Mouse (Mus musculus) MEL (cell line): ENCODE measurements around the gene Il11ra1. TPM values are rescaled to one million over a fixed set of nuclear protein-coding genes. Genes with fewer than 3 reads are reported as not detected.
A peak's percentile ranks its signal among the peaks of the same experiment; 100 is the strongest.

ENCODE experiments used
- DNase-seq: peaks from one replicate; pipeline ENCODE4 v3.0.0; 2011; ENCODE audit warnings: low read depth, low spot score
- H3K27ac ChIP-seq: 2 replicates; pipeline ENCODE4 v1.5.1; 2012; ENCODE audit warnings: low read depth, mild to moderate bottlenecking, control low read depth, low read length, moderate library complexity; ENCODE audit not compliant: control insufficient read depth
- H3K27me3 ChIP-seq, 2 experiments: fragments of 150-350 bp in 1 of 2; sonication (generic) in 1 of 2; 2 replicates each; pipeline ENCODE4 v1.6.1; 2012; ENCODE audit warnings: low read length in 2 of 2, mild to moderate bottlenecking in 2 of 2, improper control_type of control experiment in 1 of 2, moderate library complexity in 1 of 2; ENCODE audit not compliant: insufficient read depth in 2 of 2, control insufficient read depth in 1 of 2
- H3K36me3 ChIP-seq, 2 experiments: 2 replicates each; pipeline ENCODE4 v1.6.1; 2012 to 2014; ENCODE audit warnings: low read length in 2 of 2, improper control_type of control experiment in 1 of 2, inconsistent platforms in 1 of 2, mild to moderate bottlenecking in 1 of 2; ENCODE audit not compliant: insufficient read depth in 2 of 2, control insufficient read depth in 1 of 2
- H3K4me1 ChIP-seq, 2 experiments: fragments of 150-350 bp in 1 of 2; sonication (generic) in 1 of 2; 2 replicates each; pipeline ENCODE4 v1.6.1; 2012; ENCODE audit warnings: low read length in 2 of 2, improper control_type of control experiment in 1 of 2, mild to moderate bottlenecking in 1 of 2; ENCODE audit not compliant: insufficient read depth in 2 of 2, control insufficient read depth in 1 of 2
- H3K4me3 ChIP-seq, 2 experiments: fragments of 150-350 bp in 1 of 2; sonication (generic) in 1 of 2; 2 replicates each; pipeline ENCODE4 v1.5.1; 2012; ENCODE audit warnings: low read depth in 2 of 2, low read length in 2 of 2, mild to moderate bottlenecking in 2 of 2, moderate library complexity in 2 of 2, control low read depth in 1 of 2, improper control_type of control experiment in 1 of 2; ENCODE audit not compliant: control insufficient read depth in 1 of 2, insufficient read depth in 1 of 2
- H3K79me2 ChIP-seq: 2 replicates; pipeline ENCODE4 v1.6.1; 2012; ENCODE audit warnings: mild to moderate bottlenecking, low read length, moderate library complexity; ENCODE audit not compliant: control insufficient read depth, poor library complexity, insufficient read depth
- H3K9ac ChIP-seq: 2 replicates; pipeline ENCODE4 v1.6.1; 2012; ENCODE audit warnings: low read depth, mild to moderate bottlenecking, control low read depth, low read length, moderate library complexity; ENCODE audit not compliant: control insufficient read depth, poor library complexity, severe bottlenecking
- H3K9me3 ChIP-seq: fragments of 150-350 bp; sonication (generic); replicated peaks from 2 replicates; pipeline ENCODE4 v1.6.1; 2012; ENCODE audit warnings: mild to moderate bottlenecking, low read length, improper control_type of control experiment, moderate library complexity; ENCODE audit not compliant: insufficient read depth
- BHLHE40 ChIP-seq: IDR thresholded peaks from 2 replicates; pipeline ENCODE4 v1.6.1; 2012; ENCODE audit warnings: low read depth, mild to moderate bottlenecking, inconsistent platforms, low read length, improper control_type of control experiment, borderline replicate concordance
- CHD1 ChIP-seq: IDR thresholded peaks from 2 replicates; pipeline ENCODE4 v1.6.1; 2012; ENCODE audit warnings: low read depth, mild to moderate bottlenecking, inconsistent platforms, low read length, improper control_type of control experiment
- CHD2 ChIP-seq: IDR thresholded peaks from 2 replicates; pipeline ENCODE4 v1.6.1; 2011; ENCODE audit warnings: low read length, improper control_type of control experiment
- CTCF ChIP-seq, 3 experiments: IDR thresholded peaks in 2 of 3; conservative IDR thresholded peaks in 1 of 3; 2 replicates each; pipeline ENCODE4 v1.5.1; 2011 to 2012; ENCODE audit warnings: low read length in 3 of 3, low read depth in 2 of 3, mild to moderate bottlenecking in 2 of 3, improper control_type of control experiment in 1 of 3, inconsistent platforms in 1 of 3, mixed read lengths in 1 of 3, moderate library complexity in 1 of 3; ENCODE audit not compliant: control insufficient read depth in 1 of 3, insufficient read depth in 1 of 3, poor library complexity in 1 of 3, severe bottlenecking in 1 of 3
- E2F4 ChIP-seq: IDR thresholded peaks from 2 replicates; pipeline ENCODE4 v1.6.1; 2011; ENCODE audit warnings: low read depth, low read length, improper control_type of control experiment, borderline replicate concordance
- ELF1 ChIP-seq: IDR thresholded peaks from 2 replicates; pipeline ENCODE4 v1.6.1; 2014; ENCODE audit warnings: low read depth, mild to moderate bottlenecking, inconsistent platforms, low read length, improper control_type of control experiment, moderate library complexity
- EP300 ChIP-seq, 2 experiments: IDR thresholded peaks; 2 replicates each; pipeline ENCODE4 v1.6.1; 2011; ENCODE audit warnings: improper control_type of control experiment in 2 of 2, low read length in 2 of 2, low read depth in 1 of 2, mild to moderate bottlenecking in 1 of 2
- ETS1 ChIP-seq: IDR thresholded peaks from 2 replicates; pipeline ENCODE4 v1.6.1; 2012; ENCODE audit warnings: low read depth, mild to moderate bottlenecking, inconsistent platforms, low read length, improper control_type of control experiment, moderate library complexity
- GABPA ChIP-seq: IDR thresholded peaks from 2 replicates; pipeline ENCODE4 v1.6.1; 2012; ENCODE audit warnings: low read depth, mild to moderate bottlenecking, inconsistent platforms, low read length, improper control_type of control experiment, moderate library complexity
- HCFC1 ChIP-seq: IDR thresholded peaks from 2 replicates; pipeline ENCODE4 v1.6.1; 2012; ENCODE audit warnings: low read depth, mild to moderate bottlenecking, inconsistent platforms, low read length, improper control_type of control experiment, moderate library complexity
- JUND ChIP-seq: IDR thresholded peaks from 2 replicates; pipeline ENCODE4 v1.6.1; 2011; ENCODE audit warnings: low read depth, mild to moderate bottlenecking, improper control_type of control experiment, low read length
- KAT2A ChIP-seq: conservative IDR thresholded peaks from 2 replicates; pipeline ENCODE4 v1.6.1; 2012; ENCODE audit warnings: low read depth, low read length, improper control_type of control experiment, inconsistent platforms
- MAFK ChIP-seq: IDR thresholded peaks from 2 replicates; pipeline ENCODE4 v1.6.1; 2011; ENCODE audit warnings: low read depth, mild to moderate bottlenecking, low read length, improper control_type of control experiment, borderline replicate concordance
- MAX ChIP-seq: IDR thresholded peaks from 2 replicates; pipeline ENCODE4 v1.6.1; 2011; ENCODE audit warnings: low read length, improper control_type of control experiment
- MAZ ChIP-seq: IDR thresholded peaks from 2 replicates; pipeline ENCODE4 v1.6.1; 2012; ENCODE audit warnings: low read depth, mild to moderate bottlenecking, inconsistent platforms, low read length, improper control_type of control experiment
- MXI1 ChIP-seq: IDR thresholded peaks from 2 replicates; pipeline ENCODE4 v1.6.1; 2011; ENCODE audit warnings: mild to moderate bottlenecking, low read depth, low read length, improper control_type of control experiment
- MYB ChIP-seq: IDR thresholded peaks from 2 replicates; pipeline ENCODE4 v1.6.1; 2011; ENCODE audit warnings: mild to moderate bottlenecking, low read depth, low read length, improper control_type of control experiment
- MYC ChIP-seq: IDR thresholded peaks from 2 replicates; pipeline ENCODE4 v1.6.1; 2011; ENCODE audit warnings: low read depth, mild to moderate bottlenecking, low read length, improper control_type of control experiment, moderate library complexity
- NRF1 ChIP-seq: IDR thresholded peaks from 2 replicates; pipeline ENCODE4 v1.6.1; 2014; ENCODE audit warnings: low read depth, mild to moderate bottlenecking, inconsistent platforms, low read length, improper control_type of control experiment, moderate library complexity; ENCODE audit not compliant: poor library complexity, insufficient read depth, severe bottlenecking
- POLR2A ChIP-seq, 2 experiments: IDR thresholded peaks; 2 replicates each; pipeline ENCODE4 v1.6.1; 2011 to 2012; ENCODE audit warnings: low read length in 2 of 2, mild to moderate bottlenecking in 2 of 2, control low read depth in 1 of 2, improper control_type of control experiment in 1 of 2, low read depth in 1 of 2, moderate library complexity in 1 of 2; ENCODE audit not compliant: control insufficient read depth in 1 of 2, insufficient read depth in 1 of 2, poor library complexity in 1 of 2
- POLR2AphosphoS5 ChIP-seq: IDR thresholded peaks from 2 replicates; pipeline ENCODE4 v1.6.1; 2012; ENCODE audit warnings: low read depth, borderline replicate concordance, mild to moderate bottlenecking, inconsistent platforms, low read length, moderate library complexity, mixed read lengths
- RAD21 ChIP-seq: IDR thresholded peaks from 2 replicates; pipeline ENCODE4 v1.6.1; 2011; ENCODE audit warnings: mild to moderate bottlenecking, low read depth, low read length, improper control_type of control experiment
- RCOR1 ChIP-seq: IDR thresholded peaks from 2 replicates; pipeline ENCODE4 v1.6.1; 2012; ENCODE audit warnings: low read depth, mild to moderate bottlenecking, inconsistent platforms, low read length, improper control_type of control experiment
- SIN3A ChIP-seq: IDR thresholded peaks from 2 replicates; pipeline ENCODE4 v1.6.1; 2012; ENCODE audit warnings: low read length, improper control_type of control experiment, inconsistent platforms
- SMC3 ChIP-seq: IDR thresholded peaks from 2 replicates; pipeline ENCODE4 v1.6.1; 2011; ENCODE audit warnings: low read depth, low read length, improper control_type of control experiment
- TBP ChIP-seq: IDR thresholded peaks from 2 replicates; pipeline ENCODE4 v1.8.0; 2011; ENCODE audit warnings: low read depth, low read length, improper control_type of control experiment
- TCF12 ChIP-seq: IDR thresholded peaks from 2 replicates; pipeline ENCODE4 v1.6.1; 2014; ENCODE audit warnings: low read depth, mild to moderate bottlenecking, inconsistent platforms, low read length, improper control_type of control experiment, moderate library complexity
- UBTF ChIP-seq: IDR thresholded peaks from 2 replicates; pipeline ENCODE4 v1.6.1; 2012; ENCODE audit warnings: low read depth, mild to moderate bottlenecking, inconsistent platforms, low read length, improper control_type of control experiment, moderate library complexity, borderline replicate concordance; ENCODE audit not compliant: insufficient read depth
- ZC3H11A ChIP-seq: IDR thresholded peaks from 2 replicates; pipeline ENCODE4 v1.6.1; 2012; ENCODE audit warnings: low read depth, mild to moderate bottlenecking, inconsistent platforms, low read length, improper control_type of control experiment
- ZKSCAN1 ChIP-seq: IDR thresholded peaks from 2 replicates; pipeline ENCODE4 v1.6.1; 2012; ENCODE audit warnings: low read depth, mild to moderate bottlenecking, inconsistent platforms, low read length, improper control_type of control experiment, moderate library complexity
- ZMIZ1 ChIP-seq: IDR thresholded peaks from 2 replicates; pipeline ENCODE4 v1.6.1; 2012; ENCODE audit warnings: low read depth, mild to moderate bottlenecking, inconsistent platforms, low read length, improper control_type of control experiment, moderate library complexity
- ZNF384 ChIP-seq: IDR thresholded peaks from 2 replicates; pipeline ENCODE4 v1.6.1; 2012; ENCODE audit warnings: low read depth, mild to moderate bottlenecking, inconsistent platforms, low read length, improper control_type of control experiment
- polyA plus RNA-seq, 2 experiments: library from polyadenylated mRNA; stranded (reverse) in 1 of 2; unstranded in 1 of 2; fragments of >175 nt in 1 of 2; fragments of >200 nt in 1 of 2; gene quantifications; 2 replicates each; pipeline versions ENCODE4 v1.2.1 to v1.2.4; 2012; ENCODE audit warnings: low replicate concordance in 2 of 2, low read depth in 1 of 2; ENCODE audit not compliant: insufficient read length in 2 of 2, insufficient read depth in 1 of 2, missing spikeins in 1 of 2
- total RNA-seq: library from RNA; depleted of rRNA; stranded (reverse); fragments of 300-350 nt; gene quantifications from 2 replicates; pipeline ENCODE4 v1.2.3, GENCODE M21; 2012

Il11ra1 gene
- total and polyA plus RNA-seq, 3 experiments: 44.4 to 66.7 TPM; not detected in 1

GRCm38 (mm10) chr4:41713197-41714067 lies 13.6 kb downstream of the Il11ra1 start, which contains the start of gene Rpp25l (continued):
- TF ChIP-seq MYB (no peak), UBTF (no peak), ETS1 (no peak)

GRCm38 (mm10) chr4:41714276-41714675 lies 14.5 kb downstream of the Il11ra1 start:
- peak; percentile 77 for DNase-seq
- no peak overlapping the region; the same call in 1 of the 2 replicates for H3K9ac ChIP-seq

GRCm38 (mm10) chr4:41715082-41715481 lies 15.3 kb downstream of the Il11ra1 start:
- peaks cover 19% of the 10 kb centered on the region for H3K79me2 ChIP-seq
- no peaks in the 10 kb centered on the region; a peak in 1 of 4 replicates for H3K36me3 ChIP-seq
- TF ChIP-seq NRF1 (no peak), MAFK (no peak), EP300 (IDR thresholded peaks at IDR 0.05; ENCODE audit: low read depth in 1 of 2, low read length in 2 of 2) (no peak), CHD1 (no peak), POLR2A (IDR thresholded peaks at IDR 0.05; ENCODE audit: control insufficient read depth in 1 of 2, insufficient read depth in 1 of 2, low read depth in 1 of 2, low read length in 2 of 2, poor library complexity in 1 of 2) (no peak), KAT2A (no peak), ETS1 (no peak), RCOR1 (no peak), MYC (no peak), MXI1 (no peak), POLR2AphosphoS5 (no peak), BHLHE40 (no peak), MAZ (no peak), ZMIZ1 (no peak), JUND (no peak)
- H3K27ac ChIP-seq: no peak overlapping the region
- H3K4me1 ChIP-seq: peaks cover 0 to 10% of the 10 kb centered on the region in 2 experiments; a peak in 2 of 4 replicates
- no peaks in the 10 kb centered on the region for H3K9me3 ChIP-seq
- no peak for DNase-seq
- H3K27me3 ChIP-seq: no peaks in the 10 kb centered on the region
- no peak overlapping the region for H3K4me3 ChIP-seq
- no peak overlapping the region for H3K9ac ChIP-seq

More at GRCm38 (mm10) chr4:41714276-41714675, 14.5 kb downstream of the Il11ra1 start:
- H3K27me3 ChIP-seq: no peaks in the 10 kb centered on the region
- H3K79me2 ChIP-seq: peaks cover 19% of the 10 kb centered on the region
- no peaks in the 10 kb centered on the region for H3K9me3 ChIP-seq
- H3K4me1 ChIP-seq: peaks cover 0 to 10% of the 10 kb centered on the region in 2 experiments; a peak in 2 of 4 replicates
- no peaks in the 10 kb centered on the region; a peak in 1 of 4 replicates for H3K36me3 ChIP-seq
- peak overlapping the region; percentile 90 to 97; a peak in 2 of 4 replicates for H3K4me3 ChIP-seq
- TF ChIP-seq SMC3 (peak; percentile 62), E2F4 (no peak), BHLHE40 (no peak), CTCF (IDR thresholded peaks at IDR 0.05 in 2 of 3, conservative IDR thresholded peaks at IDR 0.05 in 1 of 3; ENCODE audit: control insufficient read depth in 1 of 3, insufficient read depth in 1 of 3, low read depth in 2 of 3, low read length in 3 of 3, poor library complexity in 1 of 3, severe bottlenecking in 1 of 3) (peak; percentile 79 to 84 (median 81)), ZC3H11A (no peak), TBP (no peak), SIN3A (peak; percentile 36; the same call in 1 of the 2 replicates), ELF1 (no peak), ZMIZ1 (no peak), HCFC1 (peak; percentile 26; the same call in 1 of the 2 replicates), KAT2A (no peak), POLR2A (IDR thresholded peaks at IDR 0.05; ENCODE audit: control insufficient read depth in 1 of 2, insufficient read depth in 1 of 2, low read depth in 1 of 2, low read length in 2 of 2, poor library complexity in 1 of 2) (no peak), CHD2 (no peak), TCF12 (no peak), ZKSCAN1 (no peak), RAD21 (peak; percentile 36), GABPA (no peak), MYC (0 out of 2 replicates have a peak, but pooled peaks have one; percentile 36), ETS1 (no peak), JUND (no peak), ZNF384 (no peak), MAX (no peak)
- no peak overlapping the region for H3K27ac ChIP-seq
